Mouse (Mus musculus) urinary bladder, postnatal 25 days (tissue): ENCODE data around the gene Rdm1.

Experiments used
- DNase-seq: peaks from one replicate; pipeline ENCODE4 v3.0.0; 2022; ENCODE audit warnings: low spot score

Rdm1 gene

DNA sequence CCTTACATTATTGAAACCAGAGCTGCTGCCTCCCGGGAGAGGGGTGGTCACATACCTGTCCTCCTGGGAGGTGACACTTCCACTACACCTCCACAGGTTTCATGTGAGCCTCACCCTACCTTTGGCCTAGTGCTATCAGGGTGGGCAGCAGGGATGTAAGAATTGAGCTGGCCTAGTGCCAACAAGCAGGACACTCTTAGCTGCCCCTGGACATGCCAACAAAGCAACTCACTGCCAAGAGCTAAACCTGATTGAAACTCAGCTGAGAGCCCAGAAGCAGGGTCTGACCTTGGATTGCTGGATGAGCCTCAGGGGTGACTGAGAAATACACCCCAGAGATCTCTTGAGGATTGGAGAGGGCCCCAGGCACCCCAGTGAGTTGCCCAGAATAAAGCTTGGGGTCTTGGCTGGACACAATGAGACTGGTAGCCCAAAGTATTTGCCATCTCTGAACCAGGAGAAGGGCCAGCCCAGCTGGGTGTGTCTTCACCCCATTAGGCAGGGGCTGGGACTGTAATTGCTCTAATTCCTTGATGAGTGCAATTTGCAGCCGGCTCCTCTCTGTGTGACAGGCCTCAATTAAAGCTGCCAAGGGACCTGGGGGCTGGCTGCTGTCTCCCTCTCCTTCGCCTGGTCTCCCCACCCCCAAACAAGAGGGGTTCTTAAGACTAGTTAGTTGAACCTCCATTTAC is 53.8 kb downstream of the Rdm1 start:
- no peak for DNase-seq

DNA sequence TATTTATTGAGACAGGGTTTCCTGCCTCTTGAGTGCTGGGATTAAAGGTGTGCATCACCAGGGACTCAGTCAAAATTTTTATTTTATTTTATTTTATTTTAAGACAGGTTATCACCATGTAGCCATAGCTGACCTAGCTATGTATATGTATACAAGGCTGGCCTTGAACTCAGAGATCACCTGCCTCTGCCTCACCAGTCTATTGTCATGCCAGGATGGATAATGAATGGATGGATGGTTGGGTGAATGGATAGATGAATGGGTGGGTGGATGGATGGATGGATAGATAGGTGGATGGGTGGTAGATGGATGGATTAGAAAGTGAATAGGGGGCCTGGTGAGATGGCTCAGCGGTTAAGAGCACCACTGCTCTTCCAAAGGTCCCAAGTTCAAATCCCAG is 55.0 kb downstream of the Rdm1 start:
- DNase-seq: no peak

DNA sequence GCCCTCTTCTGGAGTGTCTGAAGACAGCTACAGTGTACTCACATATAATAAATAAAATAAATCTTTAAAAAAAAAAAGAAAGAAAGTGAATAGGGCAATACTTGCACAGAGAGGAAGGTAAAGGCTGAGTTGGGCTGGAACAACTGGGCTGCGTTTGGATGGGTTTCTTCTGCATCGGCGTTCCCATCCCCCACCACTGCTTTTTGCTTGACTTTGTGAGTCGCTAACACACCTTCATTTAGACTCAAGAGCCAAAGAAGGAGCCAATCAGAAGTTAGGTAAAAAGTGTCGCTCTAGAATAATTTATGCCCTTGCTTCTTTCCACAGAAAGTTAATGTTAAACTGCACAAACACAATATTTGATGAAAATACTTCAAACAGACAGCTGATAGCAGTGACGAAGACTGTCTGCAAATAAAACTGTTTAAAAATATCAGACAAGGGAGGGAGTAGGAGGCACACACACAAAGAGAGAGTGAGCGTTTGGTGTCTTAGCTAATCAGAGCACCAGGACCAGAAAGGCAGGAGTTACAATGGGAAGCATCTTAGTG is 55.5 kb downstream of the Rdm1 start:
- DNase-seq: no peak
